Mouse (Mus musculus) lung, adult 2 months (tissue): ENCODE data around the gene Adprm. TPM values are rescaled to one million over a fixed set of nuclear protein-coding genes. Genes with fewer than 3 reads are reported as not detected.
A peak's percentile ranks its signal among the peaks of the same experiment; 100 is the strongest.
"Not testable (repeated sequence)": the region's sequence is repeated elsewhere in the genome, so short reads cannot be mapped to it uniquely, and the experiment has no call there.

ENCODE experiments used
- DNase-seq: peaks from one replicate; pipeline ENCODE4 v3.0.0; 2022
- H3K4me1 ChIP-seq: fragments of 200-500 bp; 2 replicates; pipeline ENCODE4 v1.6.1; 2011; ENCODE audit warnings: low read length; ENCODE audit not compliant: control insufficient read depth, insufficient read depth
- H3K4me3 ChIP-seq: fragments of 200-500 bp; replicated peaks from 2 replicates; pipeline ENCODE3; 2011; ENCODE audit warnings: low read depth, mild to moderate bottlenecking, control low read depth, low read length; ENCODE audit errors: extremely low read depth
- CTCF ChIP-seq: fragments of 200-500 bp; IDR thresholded peaks from 2 replicates; pipeline ENCODE4 v1.5.1; 2011; ENCODE audit warnings: mild to moderate bottlenecking, low read length, control low read depth; ENCODE audit not compliant: insufficient read depth
- POLR2A ChIP-seq: fragments of 200-500 bp; IDR thresholded peaks from 2 replicates; pipeline ENCODE4 v1.6.1; 2011; ENCODE audit warnings: low read depth, mild to moderate bottlenecking, control low read depth, low read length, borderline replicate concordance; ENCODE audit errors: extremely low read depth
- WGBS: fragments of 180-500 bp; shearing (Covaris S2); methylation state at CpG from one replicate; pipeline ENCODE4 v1.1.7; 2018; 5-methylcytosine and 5-hydroxymethylcytosine counted together
- polyA plus RNA-seq: library from polyadenylated mRNA; depleted of rRNA; stranded (reverse); fragments of >200 nt; gene quantifications from 2 replicates; pipeline ENCODE4 v1.2.3, GENCODE M21; 2012; rRNA removed

Gene Adprm
- 10.2 and 16.6 TPM in 2 replicates for polyA plus RNA-seq

- under 1% methylated on average over 50 of the region's 50 CpGs for WGBS
- peaks cover 2% of the 10 kb centered on the region; the same call in 1 of the 2 replicates for H3K4me1 ChIP-seq
- peak within 1 kb of the TSS; percentile 92 for H3K4me3 ChIP-seq
- peak; percentile 87 for DNase-seq
- TF ChIP-seq CTCF (no peak), POLR2A (peak; percentile 77; the same call in 1 of the 2 replicates)
Observed at GRCm38 (mm10) chr11:67052321-67052952, at the start of gene Adprm, which contains the start of gene Sco1. Gene Adprm, minus strand, starts transcription at chr11:67052594. Gene Sco1, plus strand, starts transcription at chr11:67052670.

- TF ChIP-seq CTCF (peak; percentile 83), POLR2A (no peak)
- 20% methylated on average over 8 of the region's 8 CpGs for WGBS
- peak; percentile 40 for DNase-seq
- no peak overlapping the region for H3K4me3 ChIP-seq
- H3K4me1 ChIP-seq: no peaks in the 10 kb centered on the region
Observed at GRCm38 (mm10) chr11:67101713-67102112, 49.3 kb upstream of the Adprm start.

GRCm38 (mm10) chr11:67100169-67100568 is 47.8 kb upstream of the Adprm start:
- no peak overlapping the region for H3K4me3 ChIP-seq
- no peaks in the 10 kb centered on the region for H3K4me1 ChIP-seq
- 23% methylated on average over 6 of the region's 6 CpGs for WGBS
- no peak for TF ChIP-seq POLR2A
- TF ChIP-seq CTCF: no peak
- peak; percentile 19 for DNase-seq

GRCm38 (mm10) chr11:67099241-67099640 is 46.8 kb upstream of the Adprm start:
- H3K4me3 ChIP-seq: no peak overlapping the region
- TF ChIP-seq CTCF: no peak
- TF ChIP-seq POLR2A: no peak
- no peak for DNase-seq

GRCm38 (mm10) chr11:67098427-67098826 is 46.0 kb upstream of the Adprm start:
- no peak for TF ChIP-seq POLR2A
- TF ChIP-seq CTCF: no peak
- DNase-seq: no peak
- H3K4me1 ChIP-seq: no peaks in the 10 kb centered on the region
- WGBS: 80% methylated on average over 11 of the region's 11 CpGs
- H3K4me3 ChIP-seq: no peak overlapping the region

More at GRCm38 (mm10) chr11:67099241-67099640, 46.8 kb upstream of the Adprm start:
- no peaks in the 10 kb centered on the region for H3K4me1 ChIP-seq
- 95% methylated on average over 16 of the region's 16 CpGs for WGBS

- no peak for DNase-seq
- Histone ChIP-seq H3K4me3 (no peak overlapping the region), H3K4me1 (no peaks in the 10 kb centered on the region)
- 74% methylated on average over 10 of the region's 10 CpGs for WGBS
- TF ChIP-seq POLR2A (no peak), CTCF (no peak)
Observed at GRCm38 (mm10) chr11:67097709-67098108, 45.3 kb upstream of the Adprm start.

GRCm38 (mm10) chr11:67094470-67094869 is 42.1 kb upstream of the Adprm start:
- no peak for DNase-seq
- TF ChIP-seq CTCF (no peak), POLR2A (no peak)
- Histone ChIP-seq H3K4me1 (no peaks in the 10 kb centered on the region), H3K4me3 (no peak overlapping the region)
- 67% methylated on average over 29 of the region's 29 CpGs for WGBS

GRCm38 (mm10) chr11:67093652-67094051 is 41.3 kb upstream of the Adprm start:
- 93% methylated on average over 5 of the region's 5 CpGs for WGBS
- TF ChIP-seq CTCF (no peak), POLR2A (no peak)
- no peaks in the 10 kb centered on the region for H3K4me1 ChIP-seq
- DNase-seq: no peak
- no peak overlapping the region for H3K4me3 ChIP-seq

- 72% methylated on average over 9 of the region's 9 CpGs for WGBS
- Histone ChIP-seq H3K4me1 (no peaks in the 10 kb centered on the region), H3K4me3 (no peak overlapping the region)
- no peak for TF ChIP-seq POLR2A
- TF ChIP-seq CTCF: no peak
- DNase-seq: no peak
Observed at GRCm38 (mm10) chr11:67093201-67093600, 40.8 kb upstream of the Adprm start.

GRCm38 (mm10) chr11:67092354-67092753 is 40.0 kb upstream of the Adprm start:
- H3K4me1 ChIP-seq, DNase-seq, H3K4me3 ChIP-seq: not testable (repeated sequence)
- WGBS: 75% methylated on average over 12 of the region's 12 CpGs

GRCm38 (mm10) chr11:67087225-67087624 is 34.8 kb upstream of the Adprm start:
- no peaks in the 10 kb centered on the region for H3K4me1 ChIP-seq
- no peak for TF ChIP-seq POLR2A
- no peak for TF ChIP-seq CTCF
- no peak for DNase-seq
- no peak overlapping the region for H3K4me3 ChIP-seq
- WGBS: 76% methylated on average over 12 of the region's 12 CpGs
